Mouse (Mus musculus) thymus, adult 2 months (tissue): ENCODE results near the gene Zfp385b. TPM values are rescaled to one million over a fixed set of nuclear protein-coding genes. Genes with fewer than 3 reads are reported as not detected.
"Not testable (repeated sequence)": the region's sequence is repeated elsewhere in the genome, so short reads cannot be mapped to it uniquely, and the experiment has no call there.

Experiments
- DNase-seq: peaks from one replicate; pipeline ENCODE4 v3.0.0; 2021
- H3K27ac ChIP-seq: fragments of 200-500 bp; 2 replicates; pipeline ENCODE4 v1.5.1; 2012; ENCODE audit warnings: low read length, control low read depth; ENCODE audit not compliant: control insufficient read depth, insufficient read depth
- H3K27me3 ChIP-seq: fragments of 200-500 bp; 2 replicates; pipeline ENCODE4 v1.6.1; 2012; ENCODE audit warnings: mild to moderate bottlenecking, low read length, moderate library complexity, mixed read lengths; ENCODE audit not compliant: control insufficient read depth, insufficient read depth
- H3K36me3 ChIP-seq: fragments of 200-500 bp; 2 replicates; pipeline ENCODE4 v1.6.1; 2012; ENCODE audit warnings: mild to moderate bottlenecking, low read length, moderate library complexity; ENCODE audit not compliant: control insufficient read depth, insufficient read depth
- H3K4me1 ChIP-seq: fragments of 200-500 bp; replicated peaks from 2 replicates; pipeline ENCODE4 v1.6.1; 2012; ENCODE audit warnings: low read length; ENCODE audit not compliant: control insufficient read depth, insufficient read depth
- H3K4me3 ChIP-seq: fragments of 200-500 bp; 2 replicates; pipeline ENCODE4 v1.5.1; 2012; ENCODE audit warnings: mild to moderate bottlenecking, low read length, control low read depth, moderate library complexity; ENCODE audit not compliant: control insufficient read depth, insufficient read depth
- CTCF ChIP-seq: fragments of 200-500 bp; IDR thresholded peaks from 2 replicates; pipeline ENCODE4 v1.5.1; 2012; ENCODE audit warnings: mild to moderate bottlenecking, control low read depth, low read length, moderate library complexity, borderline replicate concordance; ENCODE audit not compliant: control insufficient read depth, poor library complexity, insufficient read depth; ENCODE audit errors: extremely low read depth
- POLR2A ChIP-seq: fragments of 200-500 bp; IDR thresholded peaks from 2 replicates; pipeline ENCODE4 v1.6.1; 2012; ENCODE audit warnings: mild to moderate bottlenecking, low read length, control low read depth, moderate library complexity; ENCODE audit not compliant: control insufficient read depth, poor library complexity, insufficient read depth; ENCODE audit errors: extremely low read depth
- WGBS: fragments of 180-500 bp; shearing (Covaris S2); methylation state at CpG from one replicate; pipeline ENCODE4 v1.1.7; 2018; 5-methylcytosine and 5-hydroxymethylcytosine counted together
- polyA plus RNA-seq: library from polyadenylated mRNA; depleted of rRNA; stranded (reverse); fragments of >200 nt; gene quantifications from 2 replicates; pipeline ENCODE4 v1.2.3, GENCODE M21; 2012

Gene Zfp385b
- polyA plus RNA-seq, 1 experiment, result 0.84 TPM

DNA sequence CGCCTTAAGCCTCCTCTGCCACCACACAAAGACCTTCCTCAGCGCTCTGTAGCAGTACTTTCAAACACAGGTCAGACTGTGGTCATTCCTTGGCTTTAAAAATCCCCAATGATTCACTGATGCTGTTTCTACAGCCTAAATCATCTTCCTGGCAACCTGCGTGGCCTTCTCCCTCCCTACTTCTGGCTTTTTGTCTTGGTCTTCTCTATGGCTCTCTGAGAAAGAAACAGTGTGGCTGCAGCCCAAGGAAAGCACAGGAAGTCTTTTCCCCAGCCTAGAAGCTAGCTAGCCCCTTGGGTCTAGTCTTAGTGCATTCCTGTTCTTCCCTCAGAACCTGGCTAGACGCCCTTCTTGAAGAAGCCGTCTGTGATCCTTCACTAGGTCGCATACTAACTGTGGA is 359.4 kb downstream of the Zfp385b start:
- Histone ChIP-seq H3K27me3 (no peaks in the 10 kb centered on the region), H3K4me1 (no peaks in the 10 kb centered on the region), H3K4me3 (no peak overlapping the region), H3K27ac (no peak overlapping the region), H3K36me3 (no peaks in the 10 kb centered on the region)
- WGBS, result 92% methylated on average over 6 of the region's 6 CpGs
- no peak for DNase-seq
- TF ChIP-seq POLR2A, result no peak
- TF ChIP-seq CTCF, result no peak

DNA sequence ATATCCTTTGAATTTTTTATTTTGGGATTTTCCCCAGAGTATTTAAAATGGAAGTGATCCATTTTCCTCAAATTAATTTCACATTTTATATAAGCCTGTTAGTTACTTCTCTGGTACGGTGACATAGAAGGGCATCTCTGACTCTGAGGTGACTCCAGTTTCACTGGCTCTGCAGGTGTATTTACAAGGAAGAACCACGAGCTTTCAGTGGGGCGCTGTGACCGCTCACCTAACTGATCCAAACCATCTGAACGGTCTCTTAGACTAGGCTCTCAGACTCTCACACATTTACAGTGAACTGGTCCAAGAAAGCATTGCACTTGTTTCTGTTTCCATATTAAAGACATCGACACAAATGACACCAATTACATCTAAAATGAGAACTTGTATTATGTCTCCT is 361.0 kb downstream of the Zfp385b start:
- Histone ChIP-seq H3K4me1 (no peaks in the 10 kb centered on the region), H3K27ac (no peak overlapping the region), H3K4me3 (no peak overlapping the region), H3K27me3 (no peaks in the 10 kb centered on the region), H3K36me3 (no peaks in the 10 kb centered on the region)
- TF ChIP-seq POLR2A (no peak), CTCF (no peak)
- DNase-seq, result no peak
- WGBS, result 97% methylated on average over 6 of the region's 6 CpGs

DNA sequence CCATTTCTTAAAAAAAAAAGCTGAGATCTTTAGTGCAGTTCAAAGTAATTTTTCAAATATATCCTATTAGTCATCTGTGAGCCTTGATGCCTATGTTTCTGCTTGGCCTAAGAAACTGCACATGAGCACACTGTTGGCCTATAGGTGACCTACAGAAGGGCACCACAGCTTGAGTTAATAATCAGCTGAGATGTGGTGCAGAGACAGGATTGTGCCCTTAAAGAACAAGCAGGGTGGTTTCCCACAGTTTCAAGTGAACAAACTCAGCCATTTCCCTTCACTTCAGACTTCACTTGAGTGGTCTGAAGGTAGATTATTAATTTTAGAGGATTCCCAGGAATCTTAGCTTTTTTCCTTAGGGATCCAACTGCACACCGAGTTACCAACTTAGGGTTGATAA is 362.3 kb downstream of the Zfp385b start:
- Histone ChIP-seq H3K36me3 (no peaks in the 10 kb centered on the region), H3K27me3 (no peaks in the 10 kb centered on the region), H3K4me3 (no peak overlapping the region), H3K4me1 (no peaks in the 10 kb centered on the region), H3K27ac (no peak overlapping the region)
- DNase-seq, result no peak
- TF ChIP-seq POLR2A, result no peak
- no peak for TF ChIP-seq CTCF
- 75% methylated on average over 1 of the region's 1 CpGs for WGBS

DNA sequence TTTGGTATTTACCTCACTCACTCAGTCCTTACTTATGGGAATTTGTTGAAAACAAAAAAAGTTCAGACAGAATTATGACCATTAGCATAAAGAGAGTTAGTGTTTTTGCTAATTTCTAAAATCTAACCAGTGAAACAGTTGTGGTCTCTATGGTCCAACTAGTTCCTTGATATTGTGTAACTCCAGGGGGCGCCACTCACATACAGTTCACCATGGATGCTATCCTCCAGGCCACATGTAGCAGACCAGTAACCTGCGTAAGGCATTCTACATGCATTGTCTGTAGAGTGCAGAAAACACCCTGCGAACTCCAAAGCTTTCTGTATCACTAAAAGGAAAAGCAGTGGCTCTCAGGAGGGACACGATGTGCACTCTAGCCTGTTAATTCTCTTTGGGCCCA is 362.8 kb downstream of the Zfp385b start:
- 61% methylated on average over 4 of the region's 4 CpGs for WGBS
- H3K27ac ChIP-seq, result no peak overlapping the region
- TF ChIP-seq POLR2A, result no peak
- no peak for TF ChIP-seq CTCF

GRCm38 (mm10) chr2:77454341-77454937 is 365.0 kb downstream of the Zfp385b start:
- no peak for DNase-seq
- WGBS, result 80% methylated on average over 7 of the region's 7 CpGs
- H3K36me3 ChIP-seq, result no peaks in the 10 kb centered on the region
- TF ChIP-seq CTCF (no peak), POLR2A (no peak)
- no peaks in the 10 kb centered on the region for H3K27me3 ChIP-seq
- H3K4me3 ChIP-seq, result no peak overlapping the region
- H3K4me1 ChIP-seq, result no peaks in the 10 kb centered on the region
- no peak overlapping the region for H3K27ac ChIP-seq

More for the DNA sequence above, 362.8 kb downstream of the Zfp385b start:
- DNase-seq, result no peak
- H3K4me1 ChIP-seq, result no peaks in the 10 kb centered on the region
- H3K27me3 ChIP-seq, result no peaks in the 10 kb centered on the region
- H3K4me3 ChIP-seq, result no peak overlapping the region
- no peaks in the 10 kb centered on the region for H3K36me3 ChIP-seq

DNA sequence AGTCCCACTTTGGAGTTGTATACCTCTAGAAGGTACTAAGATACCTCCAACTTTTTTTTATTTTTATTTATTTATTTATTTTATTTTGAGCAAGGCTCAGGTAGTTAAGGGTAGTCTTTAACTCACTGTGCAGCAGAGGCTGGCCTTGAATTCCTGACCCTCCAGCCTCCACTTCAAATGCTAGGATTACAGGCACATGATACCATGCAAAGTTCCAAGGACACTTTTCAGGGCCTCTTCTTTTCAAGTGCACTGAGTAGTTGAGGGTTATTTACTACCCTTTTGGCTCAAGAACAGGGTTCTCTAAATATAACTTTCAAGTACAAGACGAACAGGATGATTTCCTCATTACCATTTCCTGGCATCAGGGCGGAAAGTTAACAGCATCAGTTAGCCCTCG is 365.7 kb downstream of the Zfp385b start:
- no peak for TF ChIP-seq CTCF
- no peak overlapping the region for H3K27ac ChIP-seq
- H3K27me3 ChIP-seq, result no peaks in the 10 kb centered on the region
- no peak for DNase-seq
- H3K4me1 ChIP-seq, result no peaks in the 10 kb centered on the region
- WGBS, result 17% methylated on average over 3 of the region's 3 CpGs
- H3K36me3 ChIP-seq, result no peaks in the 10 kb centered on the region
- H3K4me3 ChIP-seq, result no peak overlapping the region

DNA sequence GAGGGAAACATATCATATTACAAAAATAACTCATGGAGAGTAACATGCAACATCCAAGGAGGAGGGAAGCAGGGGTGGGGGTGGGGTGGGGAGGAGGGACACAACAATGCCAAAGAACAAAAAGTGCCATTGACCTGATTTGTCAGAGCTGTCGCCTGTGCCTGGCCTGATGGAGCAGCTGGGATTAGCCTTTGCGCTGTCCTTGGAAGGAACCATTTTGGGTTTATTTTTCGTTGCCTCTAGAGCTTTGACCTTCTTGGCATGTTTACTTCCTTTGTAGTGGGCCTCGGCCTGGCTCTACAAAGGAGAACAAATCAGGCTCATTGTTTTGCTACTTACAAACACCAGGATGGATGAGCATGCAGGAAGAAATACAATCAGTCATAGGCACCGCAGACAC is 369.4 kb downstream of the Zfp385b start:
- 89% methylated on average over 5 of the region's 5 CpGs for WGBS
- H3K27ac ChIP-seq, H3K36me3 ChIP-seq: not testable (repeated sequence)

More for the DNA sequence above, 369.4 kb downstream of the Zfp385b start:
- H3K27me3 ChIP-seq, H3K4me1 ChIP-seq, H3K4me3 ChIP-seq, DNase-seq: not testable (repeated sequence)
